Mouse (Mus musculus) midbrain, embryonic 11.5 days (tissue): ENCODE data around the gene Htr2c. TPM values are rescaled to one million over a fixed set of nuclear protein-coding genes. Genes with fewer than 3 reads are reported as not detected.

ENCODE experiments used
- ATAC-seq: fragments of 200-750 bp; cut with Nextera tagmentation; 2 replicates; pipeline ENCODE4 v1.8.0; 2017; ENCODE audit warnings: moderate TSS enrichment, moderate library complexity; ENCODE audit not compliant: low FRiP score
- DNase-seq: peaks from one replicate; pipeline ENCODE4 v3.0.0; 2015; ENCODE audit warnings: low spot score; ENCODE audit errors: missing footprints
- H3K27ac ChIP-seq: fragments of 300-500 bp; sonication (generic); 2 replicates; pipeline ENCODE4 v1.5.1; 2014; ENCODE audit warnings: low read depth, low read length
- H3K27me3 ChIP-seq: fragments of 300-500 bp; sonication (generic); 2 replicates; pipeline ENCODE4 v1.6.1; 2014; ENCODE audit warnings: mild to moderate bottlenecking, low read length, moderate library complexity, mixed read lengths; ENCODE audit not compliant: control insufficient read depth, insufficient read depth
- H3K36me3 ChIP-seq: fragments of 300-500 bp; sonication (generic); 2 replicates; pipeline ENCODE4 v1.6.1; 2014; ENCODE audit warnings: mild to moderate bottlenecking, low read length, moderate library complexity, mixed read lengths; ENCODE audit not compliant: control insufficient read depth, insufficient read depth
- H3K4me1 ChIP-seq: fragments of 300-500 bp; sonication (generic); 2 replicates; pipeline ENCODE4 v1.6.1; 2014; ENCODE audit warnings: low read length; ENCODE audit not compliant: control insufficient read depth, insufficient read depth
- H3K4me2 ChIP-seq: fragments of 300-500 bp; sonication (generic); 2 replicates; pipeline ENCODE4 v1.6.1; 2014; ENCODE audit warnings: mild to moderate bottlenecking, moderate library complexity
- H3K4me3 ChIP-seq: fragments of 300-500 bp; sonication (generic); 2 replicates; pipeline ENCODE4 v1.5.1; 2014; ENCODE audit warnings: low read depth, low read length
- H3K9ac ChIP-seq: fragments of 300-500 bp; sonication (generic); 2 replicates; pipeline ENCODE4 v1.6.1; 2014; ENCODE audit warnings: low read length
- H3K9me3 ChIP-seq: fragments of 300-500 bp; sonication (generic); 2 replicates; pipeline ENCODE4 v1.6.1; 2016; ENCODE audit warnings: low read length; ENCODE audit not compliant: control insufficient read depth
- WGBS: fragments of 180-500 bp; shearing (Covaris S2); extraction: QIAGEN DNeasy Blood & Tissue Kit; methylation state at CpG from one replicate; pipeline ENCODE4 v1.1.7; 2014; 5-methylcytosine and 5-hydroxymethylcytosine counted together
- microRNA counts: library from miRNA; unstranded; fragments of <30 nt; microRNA quantifications from one replicate; lab custom pipeline; 2015
- microRNA-seq: library from miRNA; unstranded; fragments of <30 nt; microRNA quantifications from one replicate; pipeline ENCODE4, GENCODE M21; 2017
- polyA plus RNA-seq: library from polyadenylated mRNA; unstranded; fragments of >200 nt; fragmentation: Nextera tagmentation; extraction: Ambion mirVana; gene quantifications from 2 replicates; pipeline ENCODE4 v1.2.1, GENCODE M21; 2014

The Htr2c gene
- polyA plus RNA-seq, 1 experiment from 2014 or later = 0.56 TPM

DNA sequence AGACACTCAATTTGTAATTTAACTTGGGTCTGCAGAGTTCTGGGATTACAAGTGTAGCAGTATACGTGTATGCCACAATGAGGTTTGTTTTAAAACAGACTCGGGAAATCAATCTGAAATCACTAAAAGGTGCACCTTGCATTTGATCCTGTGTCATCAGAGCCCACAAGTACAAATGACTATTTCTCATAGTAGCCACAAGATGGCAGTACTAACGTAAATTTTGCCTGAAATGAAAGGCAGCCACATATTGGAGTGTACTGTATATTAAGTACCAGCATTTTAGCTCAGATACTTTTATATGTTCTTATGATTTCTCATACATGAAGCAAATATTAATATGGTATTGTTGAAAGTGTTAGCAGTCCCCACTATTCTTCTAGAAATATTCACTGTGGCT is 93.4 kb downstream of the Htr2c start:
- WGBS = 26% methylated on average over 3 of the region's 3 CpGs
- Histone ChIP-seq H3K4me1 (no peaks in the 10 kb centered on the region), H3K36me3 (no peaks in the 10 kb centered on the region), H3K27me3 (no peaks in the 10 kb centered on the region), H3K27ac (no peak overlapping the region), H3K4me2 (no peak overlapping the region), H3K9ac (no peak overlapping the region), H3K9me3 (no peaks in the 10 kb centered on the region), H3K4me3 (no peak overlapping the region)
- ATAC-seq (peak; percentile 11; the same call in 1 of the 2 replicates), DNase-seq (no peak)

DNA sequence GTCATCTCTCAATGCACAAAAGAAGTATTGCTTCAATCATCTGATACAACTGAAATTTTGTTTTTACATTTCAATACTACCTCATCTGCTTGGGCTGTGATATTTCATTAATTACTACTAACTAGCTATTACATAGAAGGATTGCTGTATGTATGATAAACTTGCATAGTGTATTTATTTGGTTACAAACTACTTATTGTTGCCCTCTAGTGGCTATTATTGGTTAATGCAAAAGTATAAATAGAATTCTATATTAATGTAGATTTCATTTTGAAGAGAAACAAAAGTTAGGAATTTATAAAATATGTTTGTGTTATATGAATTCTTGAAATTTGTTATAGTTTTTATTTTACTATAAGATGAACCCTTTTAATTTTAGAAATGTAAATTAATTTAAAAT is 109.3 kb downstream of the Htr2c start:
- no peaks in the 10 kb centered on the region for H3K4me1 ChIP-seq
- H3K9me3 ChIP-seq = no peaks in the 10 kb centered on the region
- no peak for ATAC-seq

DNA sequence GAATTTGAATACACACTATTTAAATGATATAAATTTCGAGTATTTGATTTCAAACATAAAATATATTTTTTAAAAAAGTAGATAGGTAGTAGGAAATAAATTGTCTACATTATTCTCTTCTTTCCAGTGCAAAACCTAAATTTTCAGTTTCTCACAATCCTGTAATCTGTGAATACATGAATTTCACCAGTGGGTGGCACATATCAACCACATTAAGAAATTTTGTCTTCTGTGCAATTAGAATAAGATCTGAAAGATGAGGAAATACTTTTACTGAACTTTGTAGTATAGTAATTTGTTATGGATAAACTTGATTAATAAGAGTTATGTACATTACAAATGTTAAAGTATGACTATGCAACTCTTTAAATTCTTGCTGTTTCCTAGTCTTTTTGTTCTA is 156.8 kb downstream of the Htr2c start:
- no peak for ATAC-seq
- H3K36me3 ChIP-seq = no peaks in the 10 kb centered on the region
- H3K9ac ChIP-seq = no peak overlapping the region
- no peaks in the 10 kb centered on the region for H3K9me3 ChIP-seq
- no peak overlapping the region for H3K4me2 ChIP-seq
- 61% methylated on average over 1 of the region's 1 CpGs for WGBS
- H3K27ac ChIP-seq = no peak overlapping the region
- no peaks in the 10 kb centered on the region for H3K27me3 ChIP-seq
- H3K4me3 ChIP-seq = no peak overlapping the region
- DNase-seq = no peak
- no peaks in the 10 kb centered on the region for H3K4me1 ChIP-seq

More for the DNA sequence above, 109.3 kb downstream of the Htr2c start:
- no peaks in the 10 kb centered on the region for H3K36me3 ChIP-seq
- no peak overlapping the region for H3K27ac ChIP-seq
- H3K27me3 ChIP-seq = no peaks in the 10 kb centered on the region
- H3K9ac ChIP-seq = no peak overlapping the region
- no peak overlapping the region for H3K4me2 ChIP-seq
- no peak overlapping the region for H3K4me3 ChIP-seq
- DNase-seq = no peak

DNA sequence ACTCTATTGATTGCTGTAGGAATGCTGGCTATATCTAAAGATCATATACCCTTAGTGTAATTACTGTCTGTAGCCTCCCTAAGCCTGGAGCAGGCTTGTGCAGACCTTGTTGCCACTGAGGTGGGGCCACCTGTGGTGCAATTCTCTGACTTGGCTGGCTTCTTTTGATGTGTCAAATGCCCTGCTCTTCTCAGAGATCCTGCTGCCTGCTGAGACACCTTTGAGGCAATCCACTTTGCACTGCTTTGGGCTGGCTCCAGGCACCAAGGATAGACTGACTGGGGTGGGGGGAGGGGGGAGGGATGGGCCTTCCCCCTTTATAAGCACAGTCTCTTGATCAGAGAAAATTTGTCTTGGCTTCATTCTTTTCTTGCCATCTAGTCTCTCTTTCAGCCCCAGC is 252.9 kb downstream of the Htr2c start:
- no peak overlapping the region for H3K9ac ChIP-seq
- no peaks in the 10 kb centered on the region for H3K9me3 ChIP-seq
- no peaks in the 10 kb centered on the region for H3K4me1 ChIP-seq
- H3K4me3 ChIP-seq = no peak overlapping the region
- DNase-seq = no peak
- H3K4me2 ChIP-seq = no peak overlapping the region
- H3K27me3 ChIP-seq = no peaks in the 10 kb centered on the region
- no peak for ATAC-seq
- H3K27ac ChIP-seq = no peak overlapping the region
- H3K36me3 ChIP-seq = no peaks in the 10 kb centered on the region

DNA sequence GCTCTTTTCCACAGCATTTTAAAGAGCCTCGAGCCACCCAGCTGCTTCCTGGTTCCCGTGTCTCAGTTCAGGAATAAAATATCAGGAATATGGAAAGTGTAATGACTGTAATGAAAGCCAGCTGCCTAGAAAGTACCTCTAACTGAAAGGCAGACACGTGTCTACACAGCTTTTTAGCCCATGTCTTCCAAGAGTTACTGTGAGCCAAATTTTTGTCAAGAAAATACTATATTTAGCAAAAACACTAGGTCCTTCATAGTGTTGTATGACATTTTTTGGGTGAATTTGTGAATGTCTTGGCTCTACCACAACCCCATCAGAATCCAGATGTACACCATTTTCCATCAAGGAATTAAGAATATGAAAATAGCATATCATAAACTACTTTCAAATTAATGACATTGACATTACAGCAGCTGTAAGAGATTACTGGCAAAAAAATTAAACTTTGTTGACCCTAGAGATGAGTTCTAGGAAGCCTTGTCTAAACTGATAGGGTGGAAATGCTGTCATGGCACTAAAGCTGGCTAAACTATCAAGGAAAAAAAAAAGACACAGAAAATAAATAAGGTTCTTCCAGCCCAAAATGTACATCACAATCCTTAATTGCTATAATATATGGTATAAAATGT is 255.2 kb downstream of the Htr2c start:
- H3K9me3 ChIP-seq = no peaks in the 10 kb centered on the region
- H3K4me2 ChIP-seq = no peak overlapping the region
- H3K27me3 ChIP-seq = no peaks in the 10 kb centered on the region
- no peaks in the 10 kb centered on the region for H3K36me3 ChIP-seq
- no peak overlapping the region for H3K27ac ChIP-seq
- 69% methylated on average over 3 of the region's 3 CpGs for WGBS
- H3K4me3 ChIP-seq = no peak overlapping the region
- H3K9ac ChIP-seq = no peak overlapping the region
- H3K4me1 ChIP-seq = no peaks in the 10 kb centered on the region
- DNase-seq = no peak
- no peak for ATAC-seq

DNA sequence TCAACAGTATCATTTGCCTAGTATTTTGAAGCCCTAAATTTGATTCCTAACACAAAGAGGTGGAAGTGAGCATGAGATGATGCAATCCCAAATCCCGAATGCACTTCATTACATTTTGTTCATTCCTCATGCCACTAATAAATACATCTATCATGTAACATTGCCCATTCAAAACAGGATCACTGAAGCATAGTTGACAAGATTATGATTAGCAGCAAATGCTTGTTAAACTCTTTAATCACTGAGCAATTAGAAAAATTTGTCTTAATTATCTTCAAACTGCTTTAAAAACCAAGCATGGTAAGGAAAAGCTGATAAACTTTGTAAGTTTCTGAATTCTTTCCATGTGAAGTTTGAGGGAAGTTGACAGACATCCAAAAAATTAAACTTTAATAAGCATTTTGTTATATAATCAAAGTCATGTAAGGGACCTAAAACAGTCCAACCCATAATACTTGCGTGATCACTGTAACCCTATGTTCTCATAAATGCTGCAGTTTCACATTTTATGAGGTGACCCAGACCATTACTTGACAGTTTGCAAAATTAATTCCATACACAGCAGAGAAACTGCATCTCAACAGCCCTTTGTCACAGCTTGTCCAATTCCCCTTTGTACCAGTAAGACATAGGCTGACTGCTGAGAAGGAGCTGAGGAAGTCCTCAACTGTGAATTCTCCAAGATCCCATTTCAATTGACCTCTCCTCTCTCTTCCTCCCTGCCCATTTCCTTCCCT is 276.7 kb downstream of the Htr2c start:
- WGBS = 79% methylated on average over 2 of the region's 2 CpGs
- H3K36me3 ChIP-seq = no peaks in the 10 kb centered on the region
- no peak overlapping the region for H3K4me3 ChIP-seq

More for the DNA sequence above, 276.7 kb downstream of the Htr2c start:
- Histone ChIP-seq H3K27ac (no peak overlapping the region), H3K4me2 (no peak overlapping the region), H3K9ac (no peak overlapping the region), H3K4me1 (no peaks in the 10 kb centered on the region), H3K9me3 (no peaks in the 10 kb centered on the region), H3K27me3 (no peaks in the 10 kb centered on the region)
- no peak for ATAC-seq
- no peak for DNase-seq

MicroRNAs encoded within 50 kb of the gene (microRNA counts, 519-probe panel; counts per million panel counts)
- microRNA mmu-miR-448 (lab: Ali Mortazavi, UCI) (not detected), microRNA mmu-miR-764-3p (lab: Ali Mortazavi, UCI) (not detected), microRNA mmu-miR-764-5p (lab: Ali Mortazavi, UCI) (not detected)

Small RNAs within 50 kb of the gene (microRNA-seq; reads per million reads assigned to microRNA genes)
- not detected for gene Gm22650
- not detected for gene Gm24627
- gene Mir1264 = 8.0 reads per million, percentile 28 among the genes with 10 or more reads in this experiment
- gene Mir1298 = 78.3 reads per million, percentile 50 among the genes with 10 or more reads in this experiment
- gene Mir1912 = 0.57 reads per million
- gene Mir448 = 18.8 reads per million, percentile 36 among the genes with 10 or more reads in this experiment
- not detected for gene Mir764
